Comparison of ENCODE assay signal across 8 mouse cellular contexts in the genomic region with DNA sequence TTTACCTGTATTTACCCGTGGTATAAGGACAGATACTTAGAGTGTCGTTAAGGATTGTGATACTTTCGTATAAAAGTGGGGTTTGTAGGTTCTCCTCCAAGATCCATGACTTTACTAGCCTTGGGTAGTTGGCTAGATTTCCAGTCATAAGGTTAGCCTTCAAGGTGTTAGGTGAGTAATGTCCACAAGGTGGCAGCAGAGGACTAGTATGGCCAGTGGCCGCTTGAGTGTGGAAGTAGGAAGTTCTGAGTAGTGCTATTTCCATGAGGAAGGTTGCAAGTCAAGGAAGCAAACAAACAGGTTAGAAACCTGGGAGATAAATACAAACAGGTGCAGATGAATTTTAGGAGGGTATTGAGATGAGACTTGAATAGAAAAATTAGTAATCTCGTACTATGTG.
DNase-seq lines count a peak whose midpoint lies in the region; ATAC-seq and TF ChIP-seq lines count a peak whose summit lies in the region.

No protein-coding gene starts in this region.

- H3K27me3 ChIP-seq in forebrain, embryonic 16.5 days (replicated peaks; ENCODE audit: control insufficient read depth, insufficient read depth, low read length), result no peaks in the 10 kb centered on the region
- peaks cover 4% of the 10 kb centered on the region; the same call in 1 of the 2 replicates for H3K27me3 ChIP-seq in lung, embryonic 15.5 days

- H3K4me1 ChIP-seq in forebrain, embryonic 16.5 days (replicated peaks; ENCODE audit: control insufficient read depth, insufficient read depth, low read length), result peaks cover 7% of the 10 kb centered on the region; the same call in 1 of the 2 replicates
- peaks cover 14% of the 10 kb centered on the region; the same call in 1 of the 2 replicates for H3K4me1 ChIP-seq in lung, embryonic 15.5 days

- no peaks in the 10 kb centered on the region for H3K9me3 ChIP-seq in forebrain, embryonic 16.5 days (ENCODE audit: control insufficient read depth, low read length)
- no peaks in the 10 kb centered on the region for H3K9me3 ChIP-seq in lung, embryonic 15.5 days

- peak overlapping the region; percentile 31; the same call in 1 of the 2 replicates for H3K4me2 ChIP-seq in forebrain, embryonic 16.5 days (ENCODE audit: low read length)
- peak overlapping the region; percentile 45 for H3K4me2 ChIP-seq in lung, embryonic 15.5 days

- ATAC-seq in forebrain, embryonic 16.5 days, result peak; percentile 71
- peak; percentile 95 to 96 for ATAC-seq in hematopoietic stem cell, adult 5-6 weeks (replicated peaks in 1 of 2; ENCODE audit: insufficient read depth in 1 of 2, low FRiP score in 2 of 2, low TSS enrichment in 1 of 2, low read depth in 1 of 2, poor library complexity in 2 of 2, severe bottlenecking in 2 of 2)
- ATAC-seq in lung, embryonic 15.5 days (ENCODE audit: borderline replicate concordance, extremely low read depth, low FRiP score, low TSS enrichment), result peak; percentile 62; the same call in 1 of the 2 replicates

- H3K36me3 ChIP-seq in forebrain, embryonic 16.5 days (ENCODE audit: control insufficient read depth, insufficient read depth), result no peaks in the 10 kb centered on the region
- H3K36me3 ChIP-seq in lung, embryonic 15.5 days, result no peaks in the 10 kb centered on the region

- no peak overlapping the region for H3K9ac ChIP-seq in forebrain, embryonic 16.5 days (replicated peaks; ENCODE audit: low read depth, low read length)
- H3K9ac ChIP-seq in lung, embryonic 15.5 days, result no peak overlapping the region

- DNase-seq in MEL-GATA-1-ER (ENCODE audit: extremely low read depth, low read depth), result peak; percentile 14
- peak; percentile 75 to 85 for DNase-seq in cerebellum, adult 18-20 months
- peak; percentile 71 to 84 for DNase-seq in layer of hippocampus, adult 2 months (ENCODE audit: low spot score in 2 of 2)
- DNase-seq in ovary, postnatal 14 days (ENCODE audit: low spot score), result peak; percentile 71
- DNase-seq in urinary bladder, postnatal 25 days (ENCODE audit: low spot score), result peak; percentile 60

- WGBS in forebrain, embryonic 16.5 days, result 4% methylated on average over 5 of the region's 5 CpGs
- WGBS in lung, embryonic 15.5 days, result 5% methylated on average over 5 of the region's 5 CpGs

- TF ChIP-seq CTCF in layer of hippocampus, adult 2 months (conservative IDR thresholded peaks at IDR 0.05), result peak; percentile 97

- no peak overlapping the region for H3K27ac ChIP-seq in forebrain, embryonic 16.5 days (ENCODE audit: low read length)
- peak overlapping the region; percentile 46; the same call in 1 of the 2 replicates for H3K27ac ChIP-seq in layer of hippocampus, adult 2 months
- H3K27ac ChIP-seq in lung, embryonic 15.5 days, result no peak overlapping the region

- H3K4me3 ChIP-seq in forebrain, embryonic 16.5 days (replicated peaks; ENCODE audit: low read length), result no peak overlapping the region
- peak overlapping the region; percentile 37 for H3K4me3 ChIP-seq in layer of hippocampus, adult 2 months
- H3K4me3 ChIP-seq in lung, embryonic 15.5 days, result no peak overlapping the region; the same call in 1 of the 2 replicates

Comparison
In these comparisons a context has a peak if more than half of its experiments do, and no peak if none do; other contexts are left out.
1. DNase-seq: peak in every context shown above with its lines; median percentile 80 in cerebellum, adult 18-20 months; 78 in layer of hippocampus, adult 2 months; 71 in ovary, postnatal 14 days; 60 in urinary bladder, postnatal 25 days; 14 in MEL-GATA-1-ER.